Mouse (Mus musculus) C2C12 (cell line): ENCODE data around the gene Poglut1.
A peak's percentile ranks its signal among the peaks of the same experiment; 100 is the strongest.

Experiments used
- CEBPB ChIP-seq: IDR thresholded peaks from one replicate; pipeline ENCODE4 v1.6.1; 2011; ENCODE audit warnings: low read depth, mild to moderate bottlenecking, control low read depth, moderate library complexity
- CTCF ChIP-seq: IDR thresholded peaks from one replicate; pipeline ENCODE4 v1.5.1; 2011; ENCODE audit not compliant: control insufficient read depth, insufficient read depth, insufficient read length
- FOSL1 ChIP-seq: IDR thresholded peaks from one replicate; pipeline ENCODE4 v1.8.0; 2011; ENCODE audit warnings: mild to moderate bottlenecking, low read length; ENCODE audit not compliant: poor library complexity, insufficient read depth, severe bottlenecking
- MAX ChIP-seq: IDR thresholded peaks from one replicate; pipeline ENCODE4 v1.6.1; 2011; ENCODE audit warnings: mild to moderate bottlenecking, control low read depth
- MYOD1 ChIP-seq: IDR thresholded peaks from one replicate; pipeline ENCODE4 v1.6.1; 2011; ENCODE audit warnings: low read depth; ENCODE audit not compliant: control insufficient read depth, insufficient read length
- USF1 ChIP-seq: IDR thresholded peaks from one replicate; pipeline ENCODE4 v1.6.1; 2011; ENCODE audit warnings: low read depth, mild to moderate bottlenecking, control low read depth, moderate library complexity

- TF ChIP-seq CTCF (peak; percentile 53), MYOD1 (no peak), CEBPB (no peak), USF1 (no peak), FOSL1 (no peak), MAX (no peak)
Measured at GRCm38 (mm10) chr16:38536544-38537146, 13.4 kb downstream of the Poglut1 start.
